Mouse (Mus musculus): ENCODE measurements at regions not wholly inside any gene's neighbourhood (a gene's known extent, or its start where the extent isn't known, plus 50 kb on each side); places are given as distances from the start of the nearest gene placed in this dataset.

- no peak for TF ChIP-seq POLR2AphosphoS2 (IDR thresholded peaks at IDR 0.05; ENCODE audit: low read length)
- no peak for TF ChIP-seq GATA1 (IDR thresholded peaks at IDR 0.05; ENCODE audit: low read depth, low read length)
- TF ChIP-seq ZKSCAN1 (IDR thresholded peaks at IDR 0.05; ENCODE audit: low read depth, low read length) = no peak
- TF ChIP-seq MAZ (IDR thresholded peaks at IDR 0.05; ENCODE audit: low read depth, low read length) = no peak
- TF ChIP-seq POLR2AphosphoS5 (IDR thresholded peaks at IDR 0.05; ENCODE audit: borderline replicate concordance, low read depth, low read length) = no peak
- no peak for TF ChIP-seq USF2 (IDR thresholded peaks at IDR 0.05; ENCODE audit: borderline replicate concordance in 1 of 2, insufficient read depth in 1 of 2, low read depth in 1 of 2, low read length in 2 of 2)
- no peak for TF ChIP-seq POLR2A (IDR thresholded peaks at IDR 0.05; ENCODE audit: control insufficient read depth in 1 of 2, insufficient read depth in 1 of 2, low read depth in 1 of 2, low read length in 2 of 2, poor library complexity in 1 of 2)
- no peak for TF ChIP-seq CTCF (IDR thresholded peaks at IDR 0.05 in 2 of 3, conservative IDR thresholded peaks at IDR 0.05 in 1 of 3; ENCODE audit: control insufficient read depth in 1 of 3, insufficient read depth in 1 of 3, low read depth in 2 of 3, low read length in 3 of 3, poor library complexity in 1 of 3, severe bottlenecking in 1 of 3)
- TF ChIP-seq TCF12 (IDR thresholded peaks at IDR 0.05; ENCODE audit: low read depth, low read length) = no peak
- TF ChIP-seq E2F4 (IDR thresholded peaks at IDR 0.05; ENCODE audit: borderline replicate concordance, low read depth, low read length) = no peak
- TF ChIP-seq EP300 (IDR thresholded peaks at IDR 0.05; ENCODE audit: low read depth in 1 of 2, low read length in 2 of 2) = no peak
- TF ChIP-seq NRF1 (IDR thresholded peaks at IDR 0.05; ENCODE audit: insufficient read depth, low read depth, low read length, poor library complexity, severe bottlenecking) = no peak
Measured at GRCm38 (mm10) chr15:93662601-93663000, 66.9 kb upstream of the Prickle1 start.
